Mouse (Mus musculus): ENCODE data around the gene Cep57.

The Cep57 gene

DNA sequence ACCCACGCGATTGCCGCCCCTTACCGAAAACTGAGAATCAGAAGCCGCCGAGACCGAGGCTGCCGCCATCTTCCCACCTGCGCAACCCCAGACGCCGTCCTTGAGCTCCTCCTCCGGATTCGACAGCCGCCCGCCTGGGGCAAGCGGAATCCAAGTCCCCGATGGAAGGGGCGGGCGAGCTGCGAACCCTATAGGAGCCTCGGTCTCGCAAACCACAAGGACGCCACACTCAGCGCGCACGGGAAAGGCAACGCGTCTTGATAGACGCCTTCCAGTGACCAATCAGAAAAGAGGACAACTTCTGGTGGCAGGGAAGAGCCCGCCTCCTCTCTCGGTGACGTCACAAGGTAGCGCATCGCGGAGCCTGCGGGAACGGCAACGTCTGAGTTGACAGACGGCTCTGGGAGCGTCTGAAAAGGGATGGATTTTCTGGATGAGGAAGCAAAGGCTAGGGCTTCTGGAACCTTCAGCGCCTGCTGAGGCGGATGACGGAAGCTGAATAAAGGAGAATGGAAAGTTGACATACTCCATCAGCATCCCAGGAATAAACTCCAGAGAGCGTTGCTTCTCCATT lies at the start of gene Cep57:
Gene Cep57 (minus strand): TSS at position 276 of the 574 bp plus-strand sequence.
- peak; percentile 92 to 93 for DNase-seq (ENCODE audit: low read depth in 1 of 2, low spot score in 2 of 2)

DNA sequence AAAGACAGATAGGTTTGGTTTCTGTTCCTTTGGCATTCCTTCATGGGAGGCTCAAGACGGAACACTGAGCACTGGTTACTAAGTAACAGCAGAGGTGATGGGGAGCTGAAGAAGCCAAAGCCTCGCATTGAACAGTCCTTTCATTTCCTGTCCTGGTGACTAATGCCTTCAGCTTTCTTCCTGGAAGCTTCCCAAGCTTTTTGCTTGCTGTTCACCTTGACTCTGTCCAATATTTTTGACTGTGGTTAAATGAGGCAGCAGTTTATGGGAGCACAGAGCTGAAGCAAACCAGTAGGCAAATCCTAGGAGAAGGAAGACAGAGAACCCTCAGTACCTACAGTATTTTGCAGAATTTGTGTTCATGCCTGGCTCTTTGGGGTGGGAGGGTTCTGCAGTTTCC lies 48.4 kb upstream of the Cep57 start:
- no peak for DNase-seq (ENCODE audit: low read depth in 1 of 2, low spot score in 2 of 2)

DNA sequence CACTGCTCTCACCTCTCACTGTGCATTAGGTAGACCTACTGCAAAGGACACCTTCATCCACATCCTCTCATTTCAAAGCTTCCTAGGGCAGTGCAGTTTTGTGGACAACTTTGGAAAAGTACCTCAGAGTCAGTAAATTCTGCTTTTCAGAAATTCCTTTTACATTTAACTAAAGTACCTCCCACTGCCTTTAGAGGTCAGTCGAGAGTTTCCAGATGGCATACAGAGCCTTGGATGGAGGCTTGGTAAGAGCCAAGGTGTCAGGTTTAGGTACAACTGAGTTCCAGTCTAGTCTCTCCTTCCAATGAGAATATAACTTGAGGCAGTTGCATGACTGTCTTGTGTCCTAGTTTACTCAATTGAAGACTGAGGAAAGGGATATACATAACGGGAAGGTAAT lies 47.5 kb upstream of the Cep57 start:
- no peak for DNase-seq (ENCODE audit: low read depth in 1 of 2, low spot score in 2 of 2)

DNA sequence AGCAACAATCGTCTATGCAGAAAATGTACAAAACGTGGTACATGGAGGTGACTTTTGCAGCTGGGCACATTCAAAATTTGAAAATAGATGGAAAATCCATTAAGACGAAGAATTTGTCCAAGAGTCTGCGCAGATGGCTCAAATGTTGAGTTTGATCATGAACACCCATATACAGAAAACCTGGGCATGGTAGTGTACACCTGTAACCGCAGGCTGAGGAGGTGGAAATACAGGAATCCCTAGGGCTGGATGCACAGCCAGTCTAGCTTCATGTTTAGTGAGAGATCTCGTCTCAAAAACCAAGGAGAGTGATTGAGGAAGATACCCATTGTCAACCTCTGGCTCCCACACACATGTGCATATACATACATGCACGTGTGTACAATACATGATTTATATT lies 44.7 kb upstream of the Cep57 start:
- DNase-seq (ENCODE audit: low read depth in 1 of 2, low spot score in 2 of 2) = no peak

DNA sequence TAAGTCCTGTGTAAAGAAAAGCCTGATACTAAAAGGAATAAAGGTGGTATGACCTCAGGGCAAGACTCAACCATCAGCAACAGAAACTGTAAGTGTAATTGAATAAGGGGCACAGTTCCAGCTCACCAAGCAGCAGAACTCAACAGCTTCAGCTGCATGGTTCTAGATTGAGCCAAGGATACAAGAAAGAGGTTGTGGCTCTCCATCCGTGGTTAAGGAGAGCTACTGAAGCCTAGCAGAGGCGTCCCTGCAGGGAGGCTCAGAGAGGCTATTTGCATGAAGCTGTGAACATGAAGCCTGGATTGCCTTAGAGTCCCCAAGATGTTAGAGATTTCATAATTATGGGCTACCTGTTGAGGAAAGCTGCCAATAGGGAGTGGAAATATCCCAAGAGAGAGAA lies 40.7 kb upstream of the Cep57 start:
- DNase-seq (ENCODE audit: low read depth in 1 of 2, low spot score in 2 of 2) = no peak

DNA sequence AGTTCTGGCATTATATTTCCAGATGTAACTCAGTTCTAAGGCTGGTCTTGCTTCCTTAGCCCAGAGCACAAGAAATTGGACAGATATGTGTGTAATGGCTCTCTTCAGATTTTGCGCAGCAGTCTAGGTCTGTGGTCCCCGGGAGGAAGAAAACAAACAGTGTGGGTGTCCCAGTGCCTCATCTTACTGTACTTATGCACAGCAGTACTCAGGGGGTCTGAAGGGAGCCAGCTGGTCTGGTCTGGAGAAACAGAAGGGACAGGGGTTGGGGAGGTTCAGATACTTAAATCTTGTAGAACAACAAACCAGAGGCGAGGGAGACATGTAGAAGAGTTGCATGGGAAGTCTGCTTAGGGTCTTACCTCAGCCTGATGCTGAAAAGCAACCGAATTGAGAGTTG lies 29.9 kb upstream of the Cep57 start:
- DNase-seq (ENCODE audit: low read depth in 1 of 2, low spot score in 2 of 2) = no peak

DNA sequence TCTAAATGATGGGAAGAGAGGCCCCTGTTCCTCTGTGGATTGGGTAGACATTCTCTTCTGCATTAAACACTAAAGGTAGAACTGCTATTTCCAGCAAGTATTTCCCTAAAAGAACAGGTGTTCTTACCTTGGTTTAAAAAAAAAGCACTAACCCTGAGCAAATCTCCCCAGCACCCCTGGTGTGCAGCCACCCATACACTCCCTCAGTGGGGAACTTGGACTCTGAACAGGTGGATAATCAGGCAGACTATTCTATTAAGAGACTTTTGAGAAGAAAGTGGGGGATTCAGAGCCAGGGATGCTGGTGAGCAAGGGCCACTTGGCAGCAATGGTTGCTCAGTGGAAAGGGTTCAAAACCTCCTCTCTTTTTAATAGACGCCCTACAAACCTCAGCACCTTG lies 29.3 kb upstream of the Cep57 start:
- no peak for DNase-seq (ENCODE audit: low read depth in 1 of 2, low spot score in 2 of 2)

DNA sequence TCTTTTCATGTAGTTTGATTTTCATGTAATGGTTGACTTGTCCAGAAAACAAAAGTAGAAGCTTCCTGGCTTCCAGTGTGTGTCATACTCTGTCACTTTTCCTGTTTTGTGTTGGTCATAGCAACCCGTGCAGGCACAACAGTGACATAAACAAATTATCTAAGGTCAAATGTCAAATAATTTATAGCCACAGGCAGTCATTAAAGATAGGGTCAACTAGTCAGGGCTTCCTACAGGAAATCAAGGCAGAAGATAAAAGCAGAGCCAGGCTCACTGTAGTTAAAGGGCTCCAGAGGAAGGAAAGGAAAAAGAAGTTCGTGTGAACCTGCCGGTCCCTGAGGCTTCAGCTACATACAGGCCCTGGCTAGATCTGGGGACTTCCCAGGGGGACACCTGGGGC lies 27.0 kb upstream of the Cep57 start:
- no peak for DNase-seq (ENCODE audit: low read depth in 1 of 2, low spot score in 2 of 2)

DNA sequence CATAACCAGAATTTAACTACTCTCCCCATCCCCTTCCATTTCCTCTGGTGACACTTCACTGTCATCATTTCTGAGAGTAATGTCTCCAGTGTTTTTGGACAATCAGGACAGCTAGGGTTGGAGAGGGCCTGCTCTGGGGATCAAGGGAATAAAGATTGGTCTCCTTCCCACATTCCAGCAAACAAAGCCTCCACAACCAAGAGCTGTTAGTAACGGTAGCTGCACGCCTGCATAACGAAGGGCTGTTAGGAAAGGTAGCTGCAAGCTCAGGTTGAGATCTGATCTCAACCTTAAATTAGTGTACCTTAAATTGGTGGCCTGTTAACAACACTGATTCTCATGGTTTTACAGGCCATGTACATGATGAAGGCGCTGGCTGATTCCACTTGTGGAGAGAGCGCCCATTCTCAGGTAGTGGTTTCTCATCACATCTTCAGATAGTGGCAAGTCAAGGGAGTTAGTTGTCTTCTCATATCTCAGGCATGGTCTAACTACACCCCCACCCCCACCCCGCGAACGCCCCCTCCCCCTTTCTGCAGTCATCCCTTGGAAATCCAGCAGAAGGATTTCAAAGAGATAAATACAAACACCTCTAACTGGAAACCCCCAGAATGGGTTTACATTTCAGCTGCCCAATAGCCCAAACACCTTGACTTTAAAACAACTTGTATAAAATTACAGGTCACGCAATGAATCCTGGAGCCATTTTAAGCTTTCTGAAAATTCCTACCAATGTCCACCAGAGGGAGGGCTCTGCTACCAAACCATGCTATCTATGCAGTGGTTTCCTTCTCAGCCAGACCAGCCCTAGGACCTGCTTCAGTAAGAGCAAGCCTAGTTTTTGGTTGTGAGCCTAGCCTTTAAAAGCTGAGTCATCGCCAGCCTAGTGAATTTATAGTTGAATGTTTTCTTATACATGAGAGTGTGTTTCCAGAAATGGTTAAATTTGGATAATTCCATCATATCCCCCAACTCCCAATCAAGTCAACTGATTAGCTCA lies 21.9 kb upstream of the Cep57 start:
- DNase-seq (ENCODE audit: low read depth in 1 of 2, low spot score in 2 of 2) = no peak

DNA sequence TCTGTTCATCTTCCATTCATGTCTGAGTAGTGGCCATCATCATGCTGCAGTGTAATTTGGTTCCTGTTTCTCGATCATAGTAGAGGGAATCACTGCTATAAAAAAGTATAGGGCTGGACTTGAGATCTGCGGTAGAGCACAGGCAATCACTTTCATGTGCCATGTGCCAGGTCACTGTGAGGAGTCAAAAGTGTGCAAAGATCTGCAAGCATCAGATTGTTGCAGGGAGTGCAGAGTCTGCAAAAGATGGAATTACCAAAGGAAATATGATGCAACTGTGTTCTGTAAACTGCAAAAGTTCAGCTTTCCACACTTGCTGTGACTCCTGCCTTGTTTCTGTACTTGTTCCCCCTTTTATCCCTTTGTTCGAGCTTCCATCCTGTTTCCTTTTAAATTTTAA lies 20.7 kb upstream of the Cep57 start:
- no peak for DNase-seq (ENCODE audit: low read depth in 1 of 2, low spot score in 2 of 2)

DNA sequence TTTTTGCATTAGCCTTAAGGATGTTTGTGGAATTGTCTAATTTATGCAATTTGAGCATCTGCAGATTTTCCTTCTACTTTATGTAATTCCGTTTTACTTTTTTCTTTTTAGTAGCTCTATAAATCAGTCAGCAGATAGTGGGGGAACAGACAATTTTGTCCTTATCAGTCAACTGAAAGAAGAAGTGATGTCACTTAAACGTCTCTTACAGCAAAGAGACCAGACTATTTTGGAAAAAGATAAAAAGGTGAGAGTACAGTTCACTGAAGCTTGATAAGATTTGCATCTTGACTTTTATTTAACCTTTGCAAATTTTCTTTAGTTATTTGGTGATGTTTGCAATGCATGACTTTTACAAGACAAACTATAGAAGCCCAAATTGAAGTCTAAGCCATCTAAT lies 9.8 kb upstream of the Cep57 start:
- no peak for DNase-seq (ENCODE audit: low read depth in 1 of 2, low spot score in 2 of 2)

DNA sequence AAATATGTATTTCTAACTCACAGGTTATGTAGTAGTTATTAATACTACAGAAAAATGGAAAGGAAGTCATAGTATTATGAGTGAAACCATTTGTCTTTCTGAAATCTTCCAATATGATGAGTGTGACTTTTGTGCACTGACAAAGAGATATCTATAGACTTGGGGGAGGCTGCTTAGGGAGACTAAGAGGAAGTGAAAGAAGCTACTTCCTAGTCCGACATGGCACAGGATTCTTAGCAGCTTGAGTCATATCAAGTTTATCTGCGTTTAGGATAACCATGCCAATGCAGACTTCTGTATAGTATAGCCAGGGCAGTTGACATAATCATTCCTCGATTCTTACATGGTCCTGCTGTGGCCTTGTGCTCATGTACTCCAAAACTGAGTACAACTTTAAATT lies 8.3 kb upstream of the Cep57 start:
- DNase-seq (ENCODE audit: low read depth in 1 of 2, low spot score in 2 of 2) = no peak

DNA sequence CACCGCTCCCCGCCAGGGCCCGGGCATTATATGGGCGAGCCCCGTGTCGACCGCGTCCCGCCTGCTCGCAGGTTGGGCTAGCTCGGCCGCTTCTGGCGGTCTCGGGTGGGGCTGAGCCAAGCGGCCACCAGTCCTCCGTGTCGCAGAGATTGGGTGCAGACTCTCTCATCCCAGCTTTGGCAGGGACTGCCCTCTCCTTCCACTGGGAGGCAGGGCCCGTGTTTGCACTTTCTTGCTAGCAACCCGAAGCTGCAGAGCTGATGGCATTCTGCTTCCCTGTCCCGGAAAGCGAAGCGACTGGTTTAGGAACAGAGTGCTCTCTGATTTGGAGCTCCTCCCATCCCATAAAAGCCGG lies 1.2 kb upstream of the Cep57 start:
- DNase-seq (ENCODE audit: low read depth in 1 of 2, low spot score in 2 of 2) = no peak

DNA sequence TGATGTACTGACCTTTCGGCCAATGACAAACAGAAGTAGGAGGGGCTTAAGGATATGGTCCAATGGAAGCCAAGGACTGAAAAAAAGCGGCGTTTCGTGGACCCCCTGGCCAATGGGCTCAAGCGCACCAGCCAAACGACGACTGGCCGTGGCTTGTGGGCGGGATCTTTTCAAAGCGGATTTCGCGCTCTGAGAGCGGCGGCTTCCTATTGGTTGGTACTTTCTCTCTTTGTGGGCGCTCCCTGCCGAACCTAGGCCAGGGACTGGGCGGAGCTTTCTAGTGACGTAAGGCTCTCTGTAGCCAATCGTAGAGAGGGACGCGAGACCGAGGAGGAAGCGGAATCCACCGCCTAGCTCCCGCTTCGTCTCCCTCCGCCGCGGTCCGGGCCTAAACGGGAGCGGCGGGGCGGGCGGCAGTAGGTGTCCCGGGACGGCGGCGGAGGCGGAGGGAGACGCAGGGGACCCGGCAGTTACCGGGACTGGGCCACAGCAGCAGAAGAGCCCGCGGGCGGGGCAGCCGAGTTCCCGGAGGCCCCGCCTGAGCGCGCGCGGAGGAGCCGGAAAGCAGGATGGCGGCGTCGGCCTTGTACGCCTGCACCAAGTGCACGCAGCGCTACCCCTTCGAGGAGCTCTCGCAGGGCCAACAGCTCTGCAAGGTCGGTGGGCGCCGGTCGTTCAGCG lies 639 bp upstream of the Cep57 start, which contains the start of gene Fam76b:
Gene Fam76b (plus strand): TSS at position 311 of the 681 bp plus-strand sequence.
- peak; percentile 99 for DNase-seq (ENCODE audit: low read depth in 1 of 2, low spot score in 2 of 2)

DNA sequence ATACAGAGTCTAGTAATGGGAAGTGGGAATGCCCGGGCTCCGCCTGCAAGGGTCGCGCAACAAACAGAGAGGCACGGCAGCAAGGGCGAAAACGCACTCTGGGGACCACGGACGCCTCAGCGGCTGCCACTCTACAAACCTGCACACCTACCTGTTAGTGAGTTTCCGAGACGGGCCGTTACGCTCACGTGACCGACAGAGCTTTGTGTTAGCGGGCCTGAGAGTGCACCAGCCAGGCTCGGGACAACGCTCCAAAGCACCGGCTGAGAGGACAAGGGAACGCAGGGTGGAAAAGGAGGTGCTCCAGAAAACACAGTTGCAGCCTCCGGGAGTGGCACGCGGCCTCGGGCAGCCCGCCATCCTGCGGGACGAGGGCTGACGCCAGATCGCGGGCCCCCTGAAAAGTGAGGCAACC lies 509 bp downstream of the Cep57 start:
- DNase-seq (ENCODE audit: low read depth in 1 of 2, low spot score in 2 of 2) = no peak

DNA sequence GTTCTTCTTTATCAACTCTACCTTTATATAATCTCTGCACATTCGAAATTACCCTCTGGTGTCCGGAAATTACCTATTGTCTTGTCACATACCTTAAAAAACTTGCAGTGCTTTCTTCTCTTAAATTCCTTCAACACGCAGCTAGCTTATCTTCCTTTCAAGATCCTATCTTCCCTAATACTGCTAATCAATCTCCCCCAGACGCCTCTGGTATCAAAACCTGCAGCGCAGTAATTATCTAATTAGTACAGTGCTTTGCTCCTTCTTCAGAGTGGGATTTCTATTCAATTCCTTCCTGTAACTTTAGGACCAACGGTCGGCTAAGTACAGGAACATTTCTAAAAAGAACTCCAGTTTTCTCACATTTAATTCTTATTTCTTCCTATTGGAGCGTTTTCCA lies 1.0 kb downstream of the Cep57 start:
- no peak for DNase-seq (ENCODE audit: low read depth in 1 of 2, low spot score in 2 of 2)

DNA sequence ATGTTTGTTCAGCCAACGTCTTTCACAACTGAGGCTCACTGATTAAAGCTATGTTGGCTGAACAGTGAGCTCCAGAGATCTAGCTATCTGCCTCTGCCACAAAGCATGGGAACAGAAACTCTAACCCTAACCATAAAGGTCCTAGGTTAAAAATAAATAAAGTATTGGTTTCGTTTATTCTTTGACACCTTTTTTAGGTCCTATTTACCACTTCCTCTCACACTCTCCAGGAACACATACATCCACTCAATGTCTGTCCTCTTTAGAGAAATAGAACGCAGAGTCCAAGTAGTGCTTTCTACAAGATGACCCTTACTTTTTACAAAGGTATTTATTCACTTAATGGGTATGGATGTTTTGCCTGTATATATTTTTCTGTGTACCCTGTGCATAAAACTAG lies 6.1 kb downstream of the Cep57 start:
- DNase-seq (ENCODE audit: low read depth in 1 of 2, low spot score in 2 of 2) = no peak

DNA sequence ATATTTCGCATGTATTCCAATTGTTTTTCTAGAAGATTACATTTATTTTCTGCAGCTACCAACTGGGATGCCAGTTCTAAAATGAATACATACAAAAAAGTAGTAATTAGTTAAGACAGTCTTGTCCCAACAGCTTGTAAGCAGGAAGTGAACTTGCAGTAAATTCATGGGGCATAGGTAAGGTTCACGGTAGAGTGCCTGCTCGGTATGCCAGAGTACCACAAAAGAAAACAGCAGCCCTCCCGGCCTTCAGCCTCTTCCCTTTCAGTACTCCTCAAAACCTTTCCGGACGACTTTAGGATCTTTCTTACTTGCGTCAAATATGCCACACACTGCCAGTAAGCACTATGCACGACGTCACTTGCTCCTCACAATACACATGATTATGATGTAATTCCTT lies 8.5 kb downstream of the Cep57 start:
- no peak for DNase-seq (ENCODE audit: low read depth in 1 of 2, low spot score in 2 of 2)

DNA sequence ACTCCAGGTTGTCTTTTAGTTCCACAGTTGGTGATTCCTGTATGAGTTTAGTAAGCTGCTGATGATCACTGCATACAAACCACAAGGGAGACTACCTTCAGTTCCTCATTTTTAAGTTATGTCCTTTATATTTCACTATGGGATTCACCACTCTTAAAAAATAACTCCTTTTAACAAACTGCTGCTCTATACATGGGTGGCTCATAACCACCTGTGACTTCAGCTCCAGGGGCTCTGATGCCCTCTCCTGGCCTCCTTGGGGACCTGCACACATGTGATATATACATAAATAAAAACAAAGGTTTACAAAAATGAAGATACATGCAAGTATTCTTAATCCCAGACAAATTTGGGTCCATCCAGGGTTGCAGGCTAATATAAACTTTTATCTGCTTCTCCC lies 17.0 kb downstream of the Cep57 start:
- no peak for DNase-seq (ENCODE audit: low read depth in 1 of 2, low spot score in 2 of 2)

DNA sequence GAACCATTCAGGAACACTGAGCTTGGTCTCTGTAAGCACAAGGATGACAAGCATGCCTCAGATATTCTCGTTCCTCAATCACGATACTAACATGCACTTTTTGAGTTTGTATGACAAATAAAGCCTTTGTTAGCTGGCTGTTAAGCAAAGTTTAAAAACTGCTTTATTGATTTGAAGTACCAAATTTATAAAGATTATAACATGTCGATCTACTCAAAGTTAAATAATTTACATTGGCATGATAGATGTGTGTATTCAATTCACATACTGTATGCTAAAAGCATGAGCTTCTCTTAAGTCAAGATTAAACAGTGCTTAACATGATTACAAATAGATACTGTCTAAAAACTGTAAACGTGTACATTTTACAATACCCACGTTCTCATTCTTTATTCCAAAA lies 19.2 kb downstream of the Cep57 start:
- DNase-seq (ENCODE audit: low read depth in 1 of 2, low spot score in 2 of 2) = no peak

DNA sequence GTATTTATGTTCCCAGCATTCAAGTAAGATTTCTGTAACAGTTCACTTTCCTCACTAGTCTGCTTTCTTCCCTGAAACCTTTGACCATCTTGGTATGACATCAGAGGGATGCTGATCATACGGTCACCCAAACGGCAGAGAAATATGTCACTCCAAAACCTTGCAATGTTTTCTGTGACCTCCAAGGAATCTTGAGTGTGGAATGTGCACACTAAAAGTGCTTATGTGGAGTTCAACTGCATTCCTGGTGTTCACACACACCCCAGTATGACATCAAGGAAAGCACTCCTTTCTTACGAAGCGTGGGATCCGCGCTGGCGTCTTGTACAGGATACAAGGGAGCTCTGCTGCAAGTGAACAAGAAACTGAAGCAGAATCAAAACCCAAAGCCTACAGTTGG lies 20.1 kb downstream of the Cep57 start:
- no peak for DNase-seq (ENCODE audit: low read depth in 1 of 2, low spot score in 2 of 2)

DNA sequence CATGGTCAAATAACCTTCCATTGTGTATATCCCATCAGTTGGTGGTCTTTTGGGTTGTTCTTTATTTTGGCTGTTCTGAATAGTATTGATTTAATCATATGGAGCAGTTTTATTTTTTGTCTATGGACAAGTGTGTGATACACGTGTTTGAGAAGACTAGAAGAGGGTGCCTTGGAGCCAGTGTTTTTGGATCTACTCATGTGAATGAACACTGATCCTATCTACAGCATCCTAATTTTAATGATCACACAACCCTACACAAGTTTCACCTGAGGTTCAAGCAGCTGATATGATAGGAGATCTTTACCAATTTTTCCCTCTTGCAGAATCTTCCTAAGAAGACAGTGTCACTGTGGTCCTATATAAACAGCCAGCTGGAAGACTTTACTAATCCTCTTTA lies 22.4 kb downstream of the Cep57 start:
- no peak for DNase-seq (ENCODE audit: low read depth in 1 of 2, low spot score in 2 of 2)

Data from monocyte, adult 2 months (primary cell).